Mouse (Mus musculus) CH12.LX (cell line): ENCODE data around the gene Blcap.

ENCODE experiments used
- CTCF ChIP-seq, 2 experiments: IDR thresholded peaks in 1 of 2; conservative IDR thresholded peaks in 1 of 2; 2 replicates each; pipeline ENCODE4 v1.5.1; 2011 to 2012; ENCODE audit warnings: low read depth in 2 of 2, low read length in 2 of 2, improper control_type of control experiment in 1 of 2, inconsistent platforms in 1 of 2, mild to moderate bottlenecking in 1 of 2, moderate library complexity in 1 of 2
- E2F4 ChIP-seq: IDR thresholded peaks from 2 replicates; pipeline ENCODE4 v1.6.1; 2011; ENCODE audit warnings: low read depth, low read length, improper control_type of control experiment; ENCODE audit not compliant: insufficient replicate concordance
- EP300 ChIP-seq: IDR thresholded peaks from 2 replicates; pipeline ENCODE4 v1.6.1; 2011; ENCODE audit warnings: low read length, improper control_type of control experiment
- MAFK ChIP-seq: IDR thresholded peaks from 2 replicates; pipeline ENCODE4 v1.6.1; 2011; ENCODE audit warnings: low read length, improper control_type of control experiment; ENCODE audit not compliant: insufficient replicate concordance
- MAX ChIP-seq: IDR thresholded peaks from 2 replicates; pipeline ENCODE4 v1.6.1; 2011; ENCODE audit warnings: low read length, improper control_type of control experiment
- MXI1 ChIP-seq: IDR thresholded peaks from 2 replicates; pipeline ENCODE4 v1.6.1; 2011; ENCODE audit warnings: mild to moderate bottlenecking, low read depth, low read length, improper control_type of control experiment
- POLR2A ChIP-seq: IDR thresholded peaks from 2 replicates; pipeline ENCODE4 v1.6.1; 2011; ENCODE audit warnings: low read depth, mild to moderate bottlenecking, improper control_type of control experiment, low read length
- TBP ChIP-seq: conservative IDR thresholded peaks from 2 replicates; pipeline ENCODE4 v1.6.1; 2011; ENCODE audit warnings: low read depth, low read length, improper control_type of control experiment
- TCF12 ChIP-seq: IDR thresholded peaks from 2 replicates; pipeline ENCODE4 v1.6.1; 2014; ENCODE audit warnings: low read depth, mild to moderate bottlenecking, inconsistent platforms, low read length, improper control_type of control experiment
- ZKSCAN1 ChIP-seq: IDR thresholded peaks from 2 replicates; pipeline ENCODE4 v1.6.1; 2012; ENCODE audit warnings: low read depth, inconsistent platforms, low read length, improper control_type of control experiment, borderline replicate concordance

GRCm38 (mm10) chr2:157522556-157522955, 48.5 kb downstream of the Blcap start:
- no peak for TF ChIP-seq POLR2A
- no peak for TF ChIP-seq CTCF (conservative IDR thresholded peaks at IDR 0.05 in 1 of 2, IDR thresholded peaks at IDR 0.05 in 1 of 2; ENCODE audit: low read depth in 2 of 2, low read length in 2 of 2)
- TF ChIP-seq E2F4, result no peak
- TF ChIP-seq EP300, result no peak
- no peak for TF ChIP-seq ZKSCAN1
- TF ChIP-seq MAFK, result no peak
- no peak for TF ChIP-seq TBP
- no peak for TF ChIP-seq MXI1
- TF ChIP-seq MAX, result no peak
- no peak for TF ChIP-seq TCF12
